Mouse (Mus musculus) liver, embryonic 12.5 days (tissue): ENCODE results near the gene Ifng. TPM values are rescaled to one million over a fixed set of nuclear protein-coding genes. Genes with fewer than 3 reads are reported as not detected.
"Not testable (repeated sequence)": the region's sequence is repeated elsewhere in the genome, so short reads cannot be mapped to it uniquely, and the experiment has no call there.

Source experiments
- ATAC-seq: fragments of 200-750 bp; cut with Nextera tagmentation; 2 replicates; pipeline ENCODE4 v1.8.0; 2017; ENCODE audit warnings: moderate number of reproducible peaks, mild to moderate bottlenecking, moderate library complexity
- H3K27ac ChIP-seq: fragments of 300-500 bp; sonication (generic); 2 replicates; pipeline ENCODE4 v1.5.1; 2016; ENCODE audit warnings: mild to moderate bottlenecking
- H3K27me3 ChIP-seq: fragments of 300-500 bp; sonication (generic); replicated peaks from 2 replicates; pipeline ENCODE4 v1.6.1; 2016; ENCODE audit warnings: mild to moderate bottlenecking, moderate library complexity
- H3K36me3 ChIP-seq: fragments of 300-500 bp; sonication (generic); 2 replicates; pipeline ENCODE4 v1.6.1; 2016; ENCODE audit warnings: mild to moderate bottlenecking, moderate library complexity
- H3K4me1 ChIP-seq: fragments of 300-500 bp; sonication (generic); 2 replicates; pipeline ENCODE4 v1.6.1; 2016
- H3K4me2 ChIP-seq: fragments of 300-500 bp; sonication (generic); 2 replicates; pipeline ENCODE4 v1.6.1; 2016; ENCODE audit warnings: mild to moderate bottlenecking, moderate library complexity
- H3K4me3 ChIP-seq: fragments of 300-500 bp; sonication (generic); 2 replicates; pipeline ENCODE4 v1.5.1; 2016; ENCODE audit warnings: mild to moderate bottlenecking, moderate library complexity
- H3K9ac ChIP-seq: fragments of 300-500 bp; sonication (generic); 2 replicates; pipeline ENCODE4 v1.6.1; 2016; ENCODE audit warnings: mild to moderate bottlenecking, moderate library complexity
- H3K9me3 ChIP-seq: fragments of 300-500 bp; sonication (generic); replicated peaks from 2 replicates; pipeline ENCODE4 v1.6.1; 2016; ENCODE audit warnings: mild to moderate bottlenecking, moderate library complexity
- WGBS: fragments of 180-500 bp; shearing (Covaris S2); methylation state at CpG from one replicate; pipeline ENCODE4 v1.1.7; 2016; ENCODE audit not compliant: insufficient replicate concordance; 5-methylcytosine and 5-hydroxymethylcytosine counted together
- polyA plus RNA-seq: library from polyadenylated mRNA; unstranded; fragments of >200 nt; fragmentation: Nextera tagmentation; extraction: Ambion mirVana; gene quantifications from 2 replicates; pipeline ENCODE4 v1.2.1, GENCODE M21; 2016

Ifng gene
- polyA plus RNA-seq, 1 experiment from 2014 or later = not detected

DNA sequence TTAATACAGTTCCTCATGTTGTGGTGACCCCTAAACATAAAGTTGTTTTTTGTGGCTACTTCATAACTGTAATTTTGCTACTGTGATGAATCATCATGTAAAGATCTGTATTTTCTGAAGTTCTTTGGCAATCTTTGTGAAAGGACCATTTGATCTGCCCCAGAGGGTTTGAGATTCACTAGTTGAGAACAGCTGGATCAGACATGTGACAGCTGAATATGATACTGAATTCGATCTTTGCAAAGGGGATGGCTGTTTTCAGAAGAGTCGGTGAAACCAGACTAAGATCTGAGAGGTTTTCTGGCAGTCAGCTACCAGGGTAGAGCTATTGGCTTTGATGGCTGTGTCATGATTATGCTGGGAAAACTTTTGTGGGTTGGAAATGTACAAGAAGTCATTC, 10.9 kb downstream of the Ifng start:
- no peaks in the 10 kb centered on the region for H3K9me3 ChIP-seq
- H3K9ac ChIP-seq = no peak overlapping the region
- no peaks in the 10 kb centered on the region for H3K4me1 ChIP-seq
- WGBS = 65% methylated on average over 2 of the region's 2 CpGs
- H3K36me3 ChIP-seq = no peaks in the 10 kb centered on the region
- H3K4me3 ChIP-seq = no peak overlapping the region
- H3K27me3 ChIP-seq = no peaks in the 10 kb centered on the region
- ATAC-seq = no peak
- no peak overlapping the region for H3K27ac ChIP-seq
- H3K4me2 ChIP-seq = no peak overlapping the region

GRCm38 (mm10) chr10:118458729-118459128, 17.9 kb downstream of the Ifng start:
- WGBS = 54% methylated on average over 4 of the region's 4 CpGs
- Histone ChIP-seq H3K27ac (no peak overlapping the region), H3K4me2 (no peak overlapping the region), H3K9me3 (no peaks in the 10 kb centered on the region), H3K4me1 (no peaks in the 10 kb centered on the region), H3K4me3 (no peak overlapping the region), H3K27me3 (no peaks in the 10 kb centered on the region), H3K36me3 (no peaks in the 10 kb centered on the region), H3K9ac (no peak overlapping the region)
- ATAC-seq = no peak

GRCm38 (mm10) chr10:118461126-118461767, 20.4 kb downstream of the Ifng start:
- Histone ChIP-seq H3K27ac (no peak overlapping the region), H3K9ac (no peak overlapping the region), H3K4me3 (no peak overlapping the region), H3K4me2 (no peak overlapping the region), H3K4me1 (no peaks in the 10 kb centered on the region), H3K36me3 (no peaks in the 10 kb centered on the region), H3K9me3 (no peaks in the 10 kb centered on the region), H3K27me3 (no peaks in the 10 kb centered on the region)
- WGBS = 69% methylated on average over 6 of the region's 6 CpGs
- no peak for ATAC-seq

DNA sequence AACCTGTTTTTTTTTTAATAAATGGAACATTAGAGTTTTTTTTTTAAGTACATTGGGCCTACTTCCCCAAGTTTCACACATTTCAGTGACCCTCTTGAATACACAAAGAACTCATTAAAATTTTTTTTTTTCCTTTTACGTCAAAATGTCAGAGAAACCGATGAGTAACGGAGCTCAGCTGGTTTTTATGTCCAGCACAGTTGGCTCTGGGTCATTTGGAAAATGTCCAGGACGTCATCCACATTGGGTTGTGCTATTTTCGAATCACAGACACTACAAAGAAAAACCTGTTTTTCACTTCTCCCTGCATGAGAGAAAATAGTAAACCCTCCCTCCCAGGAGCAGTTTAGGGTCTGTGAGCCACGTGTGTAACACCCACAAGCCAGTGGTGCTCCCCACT, 25.6 kb downstream of the Ifng start:
- 56% methylated on average over 6 of the region's 6 CpGs for WGBS
- Histone ChIP-seq H3K4me1 (no peaks in the 10 kb centered on the region), H3K9me3 (no peaks in the 10 kb centered on the region), H3K27ac (no peak overlapping the region), H3K36me3 (no peaks in the 10 kb centered on the region), H3K4me3 (no peak overlapping the region), H3K9ac (no peak overlapping the region), H3K27me3 (no peaks in the 10 kb centered on the region), H3K4me2 (no peak overlapping the region)
- ATAC-seq = no peak

GRCm38 (mm10) chr10:118469047-118469446, 28.2 kb downstream of the Ifng start:
- 42% methylated on average over 3 of the region's 3 CpGs for whole genome bisulfite sequencing
- Histone ChIP-seq H3K9me3 (no peaks in the 10 kb centered on the region), H3K9ac (no peak overlapping the region), H3K36me3 (no peaks in the 10 kb centered on the region), H3K27me3 (no peaks in the 10 kb centered on the region), H3K4me2 (no peak overlapping the region), H3K4me1 (no peaks in the 10 kb centered on the region), H3K27ac (no peak overlapping the region), H3K4me3 (no peak overlapping the region)
- no peak for ATAC-seq

DNA sequence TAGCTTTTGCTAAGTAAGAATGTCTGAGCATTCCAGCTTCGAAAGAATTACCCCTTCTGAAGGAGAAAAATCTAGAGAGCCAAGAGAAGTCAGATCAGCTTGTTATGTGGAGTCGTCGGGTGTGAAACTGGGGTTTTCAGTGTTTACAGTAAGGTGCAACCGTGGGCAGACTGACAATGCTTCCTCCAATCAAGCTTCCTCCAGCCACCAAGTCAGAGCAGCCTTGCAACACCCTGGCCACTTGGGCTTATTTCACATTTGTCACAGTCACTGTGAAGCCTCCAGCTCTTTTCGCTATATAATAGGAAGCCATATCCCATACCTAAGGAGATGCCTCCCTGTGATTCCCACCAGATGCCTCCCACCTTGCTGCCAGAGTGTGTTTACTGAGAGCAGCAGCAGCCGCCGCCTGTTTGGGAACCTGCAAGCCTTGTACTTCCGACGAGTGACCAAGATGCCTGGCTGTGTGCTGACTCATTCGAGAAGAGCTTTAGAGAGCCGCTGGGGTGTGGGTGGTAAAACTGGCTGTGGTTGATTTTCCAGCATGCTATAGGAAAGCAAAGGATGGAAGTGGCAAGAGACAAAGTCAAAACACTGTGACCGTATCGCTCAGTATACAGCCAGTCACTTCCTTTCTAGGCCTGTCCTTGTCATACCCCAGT, 29.6 kb downstream of the Ifng start:
- Histone ChIP-seq H3K9ac (no peak overlapping the region), H3K27ac (no peak overlapping the region), H3K36me3 (no peaks in the 10 kb centered on the region), H3K4me2 (no peak overlapping the region), H3K4me1 (no peaks in the 10 kb centered on the region), H3K4me3 (no peak overlapping the region), H3K9me3 (no peaks in the 10 kb centered on the region), H3K27me3 (no peaks in the 10 kb centered on the region)
- ATAC-seq = no peak
- WGBS = 31% methylated on average over 13 of the region's 13 CpGs

DNA sequence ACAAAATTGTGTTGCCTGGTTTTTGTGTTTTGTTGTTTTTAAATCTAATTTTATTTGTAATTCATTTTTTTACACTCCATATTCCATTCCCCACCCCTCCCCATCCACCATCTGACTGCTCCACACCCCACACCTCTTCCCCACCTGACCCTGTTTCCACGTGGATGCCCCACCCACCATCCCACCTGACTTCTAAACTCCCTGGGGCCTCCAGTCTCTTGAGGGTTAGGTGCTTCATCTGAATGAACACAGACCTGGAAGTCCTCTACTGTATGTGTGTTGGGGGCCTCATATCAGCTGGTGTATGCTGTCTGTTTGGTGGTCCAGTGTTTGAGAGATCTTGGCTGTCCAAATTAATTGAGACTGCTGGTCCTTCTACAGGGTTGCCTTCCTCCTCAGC, 32.0 kb downstream of the Ifng start:
- ATAC-seq, H3K9me3 ChIP-seq, H3K27ac ChIP-seq, H3K4me2 ChIP-seq, H3K9ac ChIP-seq, H3K4me3 ChIP-seq, H3K27me3 ChIP-seq, H3K36me3 ChIP-seq, H3K4me1 ChIP-seq: not testable (repeated sequence)
- 57% methylated on average over 1 of the region's 1 CpGs for WGBS

GRCm38 (mm10) chr10:118476696-118477095, 35.9 kb downstream of the Ifng start:
- no peaks in the 10 kb centered on the region for H3K27me3 ChIP-seq
- no peaks in the 10 kb centered on the region for H3K36me3 ChIP-seq
- no peak overlapping the region for H3K4me2 ChIP-seq
- no peak for ATAC-seq
- no peaks in the 10 kb centered on the region for H3K4me1 ChIP-seq
- no peak overlapping the region for H3K4me3 ChIP-seq
- WGBS = 55% methylated on average over 2 of the region's 2 CpGs
- no peak overlapping the region for H3K9ac ChIP-seq
- no peak overlapping the region for H3K27ac ChIP-seq
- H3K9me3 ChIP-seq = no peaks in the 10 kb centered on the region

DNA sequence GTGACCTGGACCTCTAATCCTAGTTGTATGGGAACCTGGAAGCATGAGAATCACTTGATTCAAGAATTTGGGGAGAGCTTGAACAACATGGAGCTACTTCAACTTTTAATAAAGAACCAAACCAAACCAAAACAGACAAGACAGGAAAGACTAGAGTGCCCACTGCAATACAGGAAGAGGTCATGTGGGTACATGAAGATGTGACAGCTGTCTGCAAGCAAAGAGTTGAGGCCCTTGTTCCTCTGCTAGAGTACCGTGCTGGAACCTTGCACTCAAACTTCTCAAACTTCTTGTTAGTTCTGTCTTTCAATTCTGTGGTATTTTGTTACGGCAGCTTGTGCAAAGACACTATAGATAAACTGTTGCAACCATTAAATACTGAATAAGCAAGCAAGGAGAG, 36.5 kb downstream of the Ifng start:
- WGBS = 47% methylated on average over 2 of the region's 2 CpGs
- Histone ChIP-seq H3K4me2 (no peak overlapping the region), H3K27me3 (no peaks in the 10 kb centered on the region), H3K27ac (no peak overlapping the region), H3K4me1 (no peaks in the 10 kb centered on the region), H3K9ac (no peak overlapping the region), H3K4me3 (no peak overlapping the region), H3K9me3 (no peaks in the 10 kb centered on the region), H3K36me3 (no peaks in the 10 kb centered on the region)
- ATAC-seq = no peak

- WGBS = 58% methylated on average over 4 of the region's 4 CpGs
- no peaks in the 10 kb centered on the region for H3K9me3 ChIP-seq
- ATAC-seq = no peak
Observed at GRCm38 (mm10) chr10:118479244-118479643, 38.4 kb downstream of the Ifng start.

GRCm38 (mm10) chr10:118480118-118480517, 39.3 kb downstream of the Ifng start:
- ATAC-seq = no peak
- H3K27ac ChIP-seq = no peak overlapping the region
- no peaks in the 10 kb centered on the region for H3K4me1 ChIP-seq
- no peak overlapping the region for H3K9ac ChIP-seq
- no peaks in the 10 kb centered on the region for H3K9me3 ChIP-seq
- no peak overlapping the region for H3K4me2 ChIP-seq
- H3K36me3 ChIP-seq = no peaks in the 10 kb centered on the region
- WGBS = 81% methylated on average over 5 of the region's 5 CpGs
- no peaks in the 10 kb centered on the region for H3K27me3 ChIP-seq
- no peak overlapping the region for H3K4me3 ChIP-seq

More at GRCm38 (mm10) chr10:118479244-118479643, 38.4 kb downstream of the Ifng start:
- no peaks in the 10 kb centered on the region for H3K36me3 ChIP-seq
- H3K4me2 ChIP-seq = no peak overlapping the region
- H3K27me3 ChIP-seq = no peaks in the 10 kb centered on the region
- no peak overlapping the region for H3K9ac ChIP-seq
- H3K4me1 ChIP-seq = no peaks in the 10 kb centered on the region
- H3K4me3 ChIP-seq = no peak overlapping the region
- H3K27ac ChIP-seq = no peak overlapping the region

DNA sequence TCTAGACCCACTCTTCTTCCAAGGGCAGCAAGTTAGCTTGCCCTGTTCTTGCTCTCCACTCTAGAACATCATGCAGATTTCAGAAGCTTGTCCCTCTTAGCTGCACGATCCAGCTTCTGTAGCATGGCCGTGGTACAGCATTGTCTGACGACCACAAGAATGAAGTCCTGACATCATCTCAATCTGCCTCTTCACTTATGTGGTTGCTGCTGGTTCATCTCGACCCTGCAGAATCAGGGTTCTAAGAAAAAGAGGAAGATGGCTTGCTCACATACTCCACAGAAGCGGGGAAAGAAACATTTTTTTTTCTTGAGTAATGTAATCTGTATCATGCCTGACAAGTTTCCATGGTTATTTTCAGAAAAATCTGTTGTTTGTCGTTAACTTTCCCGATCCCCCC, 39.9 kb downstream of the Ifng start:
- H3K4me1 ChIP-seq = no peaks in the 10 kb centered on the region
- no peak overlapping the region for H3K4me2 ChIP-seq
- H3K27ac ChIP-seq = no peak overlapping the region
- no peaks in the 10 kb centered on the region for H3K9me3 ChIP-seq
- no peaks in the 10 kb centered on the region for H3K27me3 ChIP-seq
- ATAC-seq = no peak
- WGBS = 34% methylated on average over 7 of the region's 7 CpGs
- H3K9ac ChIP-seq = no peak overlapping the region
- no peak overlapping the region for H3K4me3 ChIP-seq
- no peaks in the 10 kb centered on the region for H3K36me3 ChIP-seq

DNA sequence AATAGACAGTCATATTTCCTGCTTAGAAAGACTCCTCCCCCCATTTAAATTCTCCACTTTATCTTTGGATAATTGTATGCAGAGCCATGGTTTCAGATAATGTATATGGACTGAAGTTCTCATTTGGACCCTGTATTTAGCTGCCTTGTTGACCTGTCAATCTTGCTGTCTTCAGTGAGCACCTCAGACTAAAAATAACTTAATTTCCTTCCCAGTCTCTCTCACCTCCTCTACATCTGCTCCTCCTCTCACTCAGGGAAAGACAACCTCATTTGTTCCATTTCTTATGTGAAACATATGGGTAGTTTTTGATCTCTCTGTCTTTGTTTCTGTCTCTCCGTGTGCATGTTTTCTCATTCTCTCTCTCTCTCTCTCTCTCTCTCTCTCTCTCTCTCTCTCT, 53.3 kb downstream of the Ifng start:
- Histone ChIP-seq H3K9ac (no peak overlapping the region), H3K27me3 (no peaks in the 10 kb centered on the region), H3K4me3 (no peak overlapping the region), H3K9me3 (no peaks in the 10 kb centered on the region), H3K4me2 (no peak overlapping the region), H3K27ac (no peak overlapping the region), H3K36me3 (no peaks in the 10 kb centered on the region), H3K4me1 (no peaks in the 10 kb centered on the region)
- 67% methylated on average over 1 of the region's 1 CpGs for WGBS
- ATAC-seq = no peak
